Mouse (Mus musculus) forebrain, embryonic 12.5 days (tissue): ENCODE data around the gene Frmd4a. TPM values are rescaled to one million over a fixed set of nuclear protein-coding genes. Genes with fewer than 3 reads are reported as not detected.

Experiments used
- ATAC-seq: fragments of 200-750 bp; cut with Nextera tagmentation; 2 replicates; pipeline ENCODE4 v1.8.0; 2017; ENCODE audit warnings: moderate TSS enrichment; ENCODE audit not compliant: low FRiP score
- H3K27ac ChIP-seq: fragments of 300-500 bp; sonication (generic); 2 replicates; pipeline ENCODE4 v1.5.1; 2016; ENCODE audit warnings: mild to moderate bottlenecking
- H3K27me3 ChIP-seq: fragments of 300-500 bp; sonication (generic); 2 replicates; pipeline ENCODE4 v1.6.1; 2016; ENCODE audit warnings: mild to moderate bottlenecking
- H3K36me3 ChIP-seq: fragments of 300-500 bp; sonication (generic); replicated peaks from 2 replicates; pipeline ENCODE4 v1.6.1; 2016; ENCODE audit warnings: mild to moderate bottlenecking
- H3K4me1 ChIP-seq: fragments of 300-500 bp; sonication (generic); 2 replicates; pipeline ENCODE4 v1.6.1; 2016
- H3K4me2 ChIP-seq: fragments of 300-500 bp; sonication (generic); 2 replicates; pipeline ENCODE4 v1.6.1; 2016; ENCODE audit warnings: mild to moderate bottlenecking, moderate library complexity
- H3K4me3 ChIP-seq: fragments of 300-500 bp; sonication (generic); replicated peaks from 2 replicates; pipeline ENCODE4 v1.5.1; 2016; ENCODE audit warnings: mild to moderate bottlenecking
- H3K9ac ChIP-seq: fragments of 300-500 bp; sonication (generic); 2 replicates; pipeline ENCODE4 v1.6.1; 2016; ENCODE audit warnings: mild to moderate bottlenecking
- H3K9me3 ChIP-seq: fragments of 300-500 bp; sonication (generic); 2 replicates; pipeline ENCODE4 v1.6.1; 2016
- WGBS: fragments of 180-500 bp; shearing (Covaris S2); methylation state at CpG from one replicate; pipeline ENCODE4 v1.1.7; 2016; 5-methylcytosine and 5-hydroxymethylcytosine counted together
- polyA plus RNA-seq: library from polyadenylated mRNA; unstranded; fragments of >200 nt; fragmentation: Nextera tagmentation; extraction: Ambion mirVana; gene quantifications from 2 replicates; pipeline ENCODE4 v1.2.1, GENCODE M21; 2016

Frmd4a gene
- 51.3 and 56.7 TPM in 2 replicates for polyA plus RNA-seq

DNA sequence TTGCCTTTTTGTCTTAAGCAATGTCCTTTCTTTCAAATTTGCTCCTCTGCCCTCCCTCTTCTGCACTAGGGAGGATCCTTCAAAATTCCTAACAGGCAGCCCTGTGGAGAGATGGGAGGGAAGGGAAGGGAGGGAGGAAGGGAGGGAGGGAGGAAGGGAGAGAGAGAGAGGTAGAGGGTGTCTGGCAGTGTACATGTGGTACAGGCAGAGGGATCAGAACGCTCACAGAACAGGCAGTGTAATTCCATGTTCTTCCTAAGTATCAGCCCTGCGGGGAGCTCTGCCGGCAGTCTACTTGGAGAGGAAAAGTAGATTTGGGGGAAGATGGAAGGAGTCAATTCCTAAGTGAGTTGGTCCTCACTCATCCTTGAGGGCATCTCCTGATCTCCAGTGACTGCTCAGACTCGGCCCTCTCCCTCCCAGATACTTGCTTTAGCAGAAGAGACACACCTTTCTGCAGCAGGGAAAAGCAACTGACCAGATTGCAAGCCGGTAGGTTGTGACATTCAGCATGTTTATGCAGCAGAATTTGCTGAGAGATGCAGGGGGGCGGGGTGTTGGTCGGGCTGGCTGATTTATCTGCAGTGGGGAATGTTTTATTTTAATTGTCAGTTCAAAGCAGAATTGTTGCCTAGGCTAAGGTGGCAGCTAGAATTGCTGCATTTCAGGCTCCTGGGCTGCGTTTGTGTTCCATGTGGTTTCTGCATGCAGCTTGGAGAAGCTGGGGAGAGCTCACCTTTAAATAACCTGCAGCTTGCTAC lies at the start of gene Frmd4a:
Gene Frmd4a (plus strand): TSS at position 190 of the 761 bp plus-strand sequence.
- Histone ChIP-seq H3K36me3 (no peaks in the 10 kb centered on the region), H3K4me3 (no peak within 1 kb of the TSS), H3K27ac (no peak within 1 kb of the TSS), H3K9ac (no peak within 1 kb of the TSS), H3K4me2 (peak within 1 kb of the TSS; percentile 24; the same call in 1 of the 2 replicates), H3K27me3 (no peaks in the 10 kb centered on the region), H3K4me1 (peaks cover 17% of the 10 kb centered on the region), H3K9me3 (no peaks in the 10 kb centered on the region)
- ATAC-seq = no peak
- WGBS = 68% methylated on average over 8 of the region's 8 CpGs

- H3K4me1 ChIP-seq = no peaks in the 10 kb centered on the region
- H3K4me3 ChIP-seq = no peak overlapping the region
- H3K27ac ChIP-seq = no peak overlapping the region
- no peak for ATAC-seq
- no peaks in the 10 kb centered on the region for H3K36me3 ChIP-seq
- H3K4me2 ChIP-seq = no peak overlapping the region
- no peaks in the 10 kb centered on the region for H3K27me3 ChIP-seq
- H3K9ac ChIP-seq = no peak overlapping the region
- 86% methylated on average over 7 of the region's 7 CpGs for WGBS
- no peaks in the 10 kb centered on the region for H3K9me3 ChIP-seq
Measured at GRCm38 (mm10) chr2:3988876-3989275, 28.6 kb upstream of the Frmd4a start.

- ATAC-seq = no peak
- Histone ChIP-seq H3K4me3 (no peak overlapping the region), H3K9ac (no peak overlapping the region), H3K4me2 (no peak overlapping the region), H3K27me3 (no peaks in the 10 kb centered on the region), H3K27ac (no peak overlapping the region), H3K4me1 (no peaks in the 10 kb centered on the region), H3K36me3 (no peaks in the 10 kb centered on the region), H3K9me3 (no peaks in the 10 kb centered on the region)
- 87% methylated on average over 1 of the region's 1 CpGs for WGBS
Measured at GRCm38 (mm10) chr2:3990431-3990830, 27.1 kb upstream of the Frmd4a start.

- H3K4me3 ChIP-seq = no peak overlapping the region
- H3K4me2 ChIP-seq = peak overlapping the region; percentile 24; the same call in 1 of the 2 replicates
- H3K27me3 ChIP-seq = no peaks in the 10 kb centered on the region
- peaks cover 17% of the 10 kb centered on the region for H3K4me1 ChIP-seq
- H3K27ac ChIP-seq = no peak overlapping the region
- H3K36me3 ChIP-seq = no peaks in the 10 kb centered on the region
- H3K9ac ChIP-seq = no peak overlapping the region
- WGBS = 51% methylated on average over 11 of the region's 11 CpGs
- peak; percentile 60 for ATAC-seq
- no peaks in the 10 kb centered on the region for H3K9me3 ChIP-seq
Measured at GRCm38 (mm10) chr2:4018431-4018876, 937 bp downstream of the Frmd4a start.

DNA sequence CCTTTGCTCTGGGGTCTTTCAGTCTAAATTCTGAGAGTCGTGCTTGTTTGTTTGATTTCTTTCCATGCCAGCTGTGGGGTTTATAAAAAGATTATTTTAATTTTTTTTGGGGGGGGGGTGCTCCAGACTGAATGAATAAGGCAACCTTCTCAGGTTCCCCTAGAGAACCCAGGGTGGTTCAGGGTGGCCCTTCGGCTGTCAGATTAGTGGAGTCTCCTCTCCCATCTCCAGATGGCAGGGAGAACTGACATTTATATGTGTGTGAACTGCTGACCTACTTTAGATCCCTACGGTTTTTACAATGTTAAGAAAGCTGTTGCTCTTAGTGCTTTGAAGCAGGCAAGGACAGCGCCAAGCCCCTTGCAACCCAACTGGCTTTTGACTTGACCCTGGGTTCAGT lies 1.4 kb downstream of the Frmd4a start:
- ATAC-seq = no peak
- peaks cover 17% of the 10 kb centered on the region for H3K4me1 ChIP-seq
- no peak overlapping the region for H3K9ac ChIP-seq
- 74% methylated on average over 4 of the region's 4 CpGs for WGBS
- H3K9me3 ChIP-seq = no peaks in the 10 kb centered on the region
- H3K4me2 ChIP-seq = no peak overlapping the region
- no peaks in the 10 kb centered on the region for H3K27me3 ChIP-seq
- no peak overlapping the region for H3K4me3 ChIP-seq
- no peak overlapping the region for H3K27ac ChIP-seq
- no peaks in the 10 kb centered on the region for H3K36me3 ChIP-seq

GRCm38 (mm10) chr2:4024927-4025326 lies 7.4 kb downstream of the Frmd4a start:
- Histone ChIP-seq H3K9ac (no peak overlapping the region), H3K4me1 (no peaks in the 10 kb centered on the region), H3K27me3 (no peaks in the 10 kb centered on the region), H3K36me3 (no peaks in the 10 kb centered on the region), H3K27ac (no peak overlapping the region), H3K9me3 (no peaks in the 10 kb centered on the region), H3K4me3 (no peak overlapping the region), H3K4me2 (no peak overlapping the region)
- no peak for ATAC-seq
- 78% methylated on average over 7 of the region's 7 CpGs for WGBS

- 75% methylated on average over 4 of the region's 4 CpGs for WGBS
- no peak for ATAC-seq
Measured at GRCm38 (mm10) chr2:4029031-4029747, 11.7 kb downstream of the Frmd4a start.

GRCm38 (mm10) chr2:4036153-4036589 lies 18.7 kb downstream of the Frmd4a start:
- no peaks in the 10 kb centered on the region for H3K4me1 ChIP-seq
- H3K27me3 ChIP-seq = no peaks in the 10 kb centered on the region
- no peak for ATAC-seq
- WGBS = 79% methylated on average over 4 of the region's 4 CpGs
- H3K36me3 ChIP-seq = no peaks in the 10 kb centered on the region
- no peaks in the 10 kb centered on the region for H3K9me3 ChIP-seq
- H3K4me3 ChIP-seq = no peak overlapping the region
- H3K4me2 ChIP-seq = no peak overlapping the region
- H3K27ac ChIP-seq = no peak overlapping the region
- no peak overlapping the region for H3K9ac ChIP-seq

More at GRCm38 (mm10) chr2:4029031-4029747, 11.7 kb downstream of the Frmd4a start:
- Histone ChIP-seq H3K27me3 (no peaks in the 10 kb centered on the region), H3K4me1 (no peaks in the 10 kb centered on the region), H3K4me2 (no peak overlapping the region), H3K27ac (no peak overlapping the region), H3K9me3 (no peaks in the 10 kb centered on the region), H3K9ac (no peak overlapping the region), H3K36me3 (no peaks in the 10 kb centered on the region), H3K4me3 (no peak overlapping the region)

- H3K36me3 ChIP-seq = no peaks in the 10 kb centered on the region
- ATAC-seq = no peak
- 87% methylated on average over 8 of the region's 8 CpGs for WGBS
Measured at GRCm38 (mm10) chr2:4036651-4037117, 19.2 kb downstream of the Frmd4a start.

GRCm38 (mm10) chr2:4042009-4042408 lies 24.5 kb downstream of the Frmd4a start:
- Histone ChIP-seq H3K9ac (no peak overlapping the region), H3K36me3 (no peaks in the 10 kb centered on the region), H3K4me1 (peaks cover 15% of the 10 kb centered on the region), H3K4me2 (no peak overlapping the region), H3K27ac (0 out of 2 replicates have a peak overlapping the region, but pooled peaks have one; percentile 38), H3K9me3 (no peaks in the 10 kb centered on the region), H3K4me3 (no peak overlapping the region), H3K27me3 (no peaks in the 10 kb centered on the region)
- 1% methylated on average over 3 of the region's 3 CpGs for WGBS
- peak; percentile 93 for ATAC-seq

More at GRCm38 (mm10) chr2:4036651-4037117, 19.2 kb downstream of the Frmd4a start:
- H3K9ac ChIP-seq = no peak overlapping the region
- H3K4me2 ChIP-seq = no peak overlapping the region
- H3K4me1 ChIP-seq = peaks cover 5% of the 10 kb centered on the region
- H3K9me3 ChIP-seq = no peaks in the 10 kb centered on the region
- no peak overlapping the region for H3K4me3 ChIP-seq
- H3K27me3 ChIP-seq = no peaks in the 10 kb centered on the region
- H3K27ac ChIP-seq = no peak overlapping the region

GRCm38 (mm10) chr2:4055481-4055880 lies 38.0 kb downstream of the Frmd4a start:
- Histone ChIP-seq H3K4me2 (no peak overlapping the region), H3K27ac (no peak overlapping the region), H3K27me3 (no peaks in the 10 kb centered on the region), H3K4me3 (no peak overlapping the region), H3K4me1 (0 out of 2 replicates have a peak, but pooled peaks cover 1% of the 10 kb centered on the region), H3K36me3 (no peaks in the 10 kb centered on the region), H3K9me3 (no peaks in the 10 kb centered on the region), H3K9ac (no peak overlapping the region)
- 91% methylated on average over 2 of the region's 2 CpGs for WGBS
- no peak for ATAC-seq

- WGBS = 31% methylated on average over 2 of the region's 2 CpGs
- ATAC-seq = no peak
- H3K4me3 ChIP-seq = no peak overlapping the region
Measured at GRCm38 (mm10) chr2:4060675-4061074, 43.2 kb downstream of the Frmd4a start.

More at GRCm38 (mm10) chr2:4060675-4061074, 43.2 kb downstream of the Frmd4a start:
- H3K9me3 ChIP-seq = no peaks in the 10 kb centered on the region
- H3K4me2 ChIP-seq = no peak overlapping the region
- no peak overlapping the region for H3K9ac ChIP-seq
- no peaks in the 10 kb centered on the region for H3K36me3 ChIP-seq
- H3K27ac ChIP-seq = 0 out of 2 replicates have a peak overlapping the region, but pooled peaks have one; percentile 5
- no peaks in the 10 kb centered on the region for H3K27me3 ChIP-seq
- H3K4me1 ChIP-seq = 0 out of 2 replicates have a peak, but pooled peaks cover 3% of the 10 kb centered on the region
